Comparison of ENCODE assay signal across 8 mouse cellular contexts in genomic region chr1:135789815-135790214, GRCm38 (mm10). TPM values are rescaled to one million over a fixed set of nuclear protein-coding genes. Genes with fewer than 3 reads are reported as not detected.
DNase-seq lines count a peak whose midpoint lies in the region; ATAC-seq and TF ChIP-seq lines count a peak whose summit lies in the region.
"Had no signal": no experiment of that assay in that cellular context is flagged by ENCODE, and none has a peak within 500 bp of the region (broad histone marks: within the 10 kb centered on the region; RNA-seq: fewer than 3 reads in every experiment).

No protein-coding gene starts in this region.

- TF ChIP-seq CTCF in left cerebral cortex, adult 2 months (IDR thresholded peaks at IDR 0.05), result peak; percentile 89
- TF ChIP-seq CTCF in Patski (IDR thresholded peaks at IDR 0.05), result peak; percentile 71
- peak; percentile 97 for TF ChIP-seq CTCF in heart, postnatal 0 days (IDR thresholded peaks at IDR 0.05; ENCODE audit: low read depth)

- peaks cover 29% of the 10 kb centered on the region for H3K4me1 ChIP-seq in heart, postnatal 0 days (ENCODE audit: control insufficient read depth, insufficient read depth)

- TF ChIP-seq EP300 in heart, postnatal 0 days (IDR thresholded peaks at IDR 0.05; ENCODE audit: low read depth), result no peak

- intact Hi-C loops in left cerebral cortex, adult 2 months (cut with DNase I), result loop anchor here (2.0 kb wide), 1 partner anchor 37 kb away; no protein-coding TSS in a partner anchor

- DNase-seq in left cerebral cortex, adult 2 months (ENCODE audit: extremely low spot score in 1 of 2, low spot score in 2 of 2), result peak; percentile 55 to 77
- no peak for DNase-seq in left cerebral cortex, adult 11 months (ENCODE audit: low spot score)
- no peak for DNase-seq in Patski (ENCODE audit: low read depth, low spot score)
- DNase-seq in cerebellum, postnatal 4 days (ENCODE audit: low spot score in 2 of 2), result peak; percentile 51 to 76
- DNase-seq in heart, postnatal 0 days (ENCODE audit: low spot score), result no peak
- DNase-seq in lung, adult 18-20 months, result peak; percentile 60 to 69
- DNase-seq in retina, postnatal 7 days (ENCODE audit: low read depth, low spot score), result peak; percentile 81

- ATAC-seq in Patski, result no peak
- ATAC-seq in heart, postnatal 0 days (ENCODE audit: insufficient read depth, low read depth), result peak; percentile 32; the same call in 1 of the 2 replicates

- no peaks in the 10 kb centered on the region for H3K27me3 ChIP-seq in Patski
- no peaks in the 10 kb centered on the region for H3K27me3 ChIP-seq in heart, postnatal 0 days (ENCODE audit: control insufficient read depth, insufficient read depth, low read length)

- POLR2A ChIA-PET in Patski (lab: Charles Lee), result interaction anchor here (1.6 kb wide), 1 partner anchor 21 kb away, joined by 3 read pairs; no protein-coding TSS in a partner anchor

- CTCF ChIA-PET in Patski (lab: Charles Lee), result interaction anchor here (0.8 to 4.5 kb wide), 26 partner anchors 9 to 92 kb away, joined by 3 to 80 read pairs (median 5); partner anchors contain the start of genes Csrp1 and Tnni1

- no peaks in the 10 kb centered on the region for H3K36me3 ChIP-seq in heart, postnatal 0 days (replicated peaks; ENCODE audit: control insufficient read depth, insufficient read depth, low read length)

- no peak overlapping the region for H3K9ac ChIP-seq in heart, postnatal 0 days (replicated peaks; ENCODE audit: low read depth, low read length)

- no peak overlapping the region for H3K27ac ChIP-seq in left cerebral cortex, adult 2 months
- H3K27ac ChIP-seq in heart, postnatal 0 days (ENCODE audit: low read depth), result peak overlapping the region; percentile 23; the same call in 1 of the 2 replicates

- no peak overlapping the region for H3K4me2 ChIP-seq in heart, postnatal 0 days (ENCODE audit: low read depth, low read length)

- 10% methylated on average over 5 of the region's 5 CpGs for WGBS in heart, postnatal 0 days

- no peaks in the 10 kb centered on the region for H3K9me3 ChIP-seq in heart, postnatal 0 days (replicated peaks; ENCODE audit: control insufficient read depth, low read length)

- in situ Hi-C loops in Patski (cut with MboI; ENCODE audit: low pct_unique_long_range_greater_than_20kb), result loop anchor here (5.0 kb wide), 1 partner anchor 38 kb away; no protein-coding TSS in a partner anchor

- H3K4me3 ChIP-seq in left cerebral cortex, adult 2 months, result no peak overlapping the region
- H3K4me3 ChIP-seq in heart, postnatal 0 days (ENCODE audit: low read depth, low read length), result no peak overlapping the region

RNA-seq across cellular contexts. Expression of gene Tnni1, which starts 10.6 kb away (rescaled TPM):
- total RNA-seq in left cerebral cortex, adult 2 months (2021), result 1 to 10 TPM; 1.6 to 1.7 TPM
- 0.83 TPM for polyA plus RNA-seq in Patski (2021)
- 4,186 and 4,592 TPM in 2 replicates for total RNA-seq in heart, postnatal 0 days (2014; rRNA removed; ENCODE audit: low replicate concordance)
- 4,392 and 4,399 TPM in 2 replicates for polyA plus RNA-seq in heart, postnatal 0 days (2015; fragmentation: Nextera tagmentation; extraction: Ambion mirVana)

RNA-seq across cellular contexts. Expression of gene Phlda3, which starts 23.9 kb away (rescaled TPM):
- total RNA-seq in left cerebral cortex, adult 2 months (2021), result 10 to 100 TPM; 18.2 to 20.0 TPM
- 104 TPM for polyA plus RNA-seq in Patski (2021)
- 87.5 and 130 TPM in 2 replicates for total RNA-seq in heart, postnatal 0 days (2014; rRNA removed; ENCODE audit: low replicate concordance)
- 65.5 and 67.2 TPM in 2 replicates for polyA plus RNA-seq in heart, postnatal 0 days (2015; fragmentation: Nextera tagmentation; extraction: Ambion mirVana)

RNA-seq across cellular contexts. Expression of gene Lad1, which starts 28.6 kb away (rescaled TPM):
- total RNA-seq in left cerebral cortex, adult 2 months (2021), result under 1 TPM; 0.95 to 0.98 TPM
- 138 TPM for polyA plus RNA-seq in Patski (2021)
- total RNA-seq in heart, postnatal 0 days (2014; rRNA removed; ENCODE audit: low replicate concordance), result 4.4 and 32.9 TPM in 2 replicates
- 9.1 and 11.1 TPM in 2 replicates for polyA plus RNA-seq in heart, postnatal 0 days (2015; fragmentation: Nextera tagmentation; extraction: Ambion mirVana)
- total RNA-seq: gastrocnemius, postnatal 36 days had no signal

RNA-seq across cellular contexts. Expression of gene Tnnt2, which starts 46.3 kb away (rescaled TPM):
- total RNA-seq in left cerebral cortex, adult 2 months (2021), result 1 to 10 TPM; 7.5 to 8.9 TPM
- 1.1 TPM for polyA plus RNA-seq in Patski (2021)
- total RNA-seq in heart, postnatal 0 days (2014; rRNA removed; ENCODE audit: low replicate concordance), result 1,865 and 1,929 TPM in 2 replicates
- 13,184 and 14,025 TPM in 2 replicates for polyA plus RNA-seq in heart, postnatal 0 days (2015; fragmentation: Nextera tagmentation; extraction: Ambion mirVana)

Comparison
In these comparisons a context has a peak if more than half of its experiments do, and no peak if none do; other contexts are left out.
1. DNase-seq: peak in left cerebral cortex, adult 2 months (2 of 2), cerebellum, postnatal 4 days (2 of 2), lung, adult 18-20 months (2 of 2) and retina, postnatal 7 days (single experiment); none in left cerebral cortex, adult 11 months (single experiment), Patski (single experiment) and heart, postnatal 0 days (single experiment).
2. RNA of gene Tnni1, which starts 10.6 kb away (total RNA-seq): 4,186 to 4,592 TPM in heart, postnatal 0 days; 1.6 to 1.7 TPM in left cerebral cortex, adult 2 months; every median in the first group is over 1,000 times any median in the second.
3. Peak in every context shown above with its lines, with median percentiles within 50 percentile points of each other: CTCF ChIP-seq.